Mouse (Mus musculus) bone marrow, adult 2 months (tissue): Measurements from ENCODE around the gene Itprid1.

ENCODE experiments used
- CTCF ChIP-seq: fragments of 200-500 bp; IDR thresholded peaks from 2 replicates; pipeline ENCODE4 v1.5.1; 2011; ENCODE audit warnings: low read length, control low read depth; ENCODE audit not compliant: control insufficient read depth, insufficient read depth
- POLR2A ChIP-seq: fragments of 200-500 bp; IDR thresholded peaks from 2 replicates; pipeline ENCODE4 v1.6.1; 2011; ENCODE audit warnings: low read depth, mild to moderate bottlenecking, control low read depth, low read length, borderline replicate concordance; ENCODE audit not compliant: control insufficient read depth

DNA sequence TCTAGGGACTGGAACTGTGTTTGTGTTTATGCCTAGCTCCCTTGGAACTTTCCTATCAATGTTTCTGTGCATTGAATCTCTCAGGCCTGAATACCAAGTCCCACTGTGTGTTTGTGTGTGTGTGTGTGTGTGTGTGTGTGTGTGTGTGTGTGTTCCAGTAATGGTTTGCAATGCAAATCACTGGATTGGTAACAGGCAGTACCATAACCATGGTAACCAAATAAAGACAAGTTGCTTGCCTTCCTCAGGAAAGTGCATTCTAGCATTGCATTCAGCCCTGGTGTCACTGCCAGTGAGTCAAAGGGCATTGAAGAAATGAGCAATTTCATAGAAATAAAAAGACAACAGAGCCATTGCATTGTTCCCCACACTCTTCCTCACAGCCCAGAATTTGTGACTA is 15.9 kb downstream of the Itprid1 start:
- TF ChIP-seq POLR2A (no peak), CTCF (no peak)
